Mouse (Mus musculus): ENCODE measurements around the gene Rab4a. TPM values are rescaled to one million over a fixed set of nuclear protein-coding genes. Genes with fewer than 3 reads are reported as not detected.
A peak's percentile ranks its signal among the peaks of the same experiment; 100 is the strongest.

The Rab4a gene
- polyA plus RNA-seq, 1 experiment = not detected

DNA sequence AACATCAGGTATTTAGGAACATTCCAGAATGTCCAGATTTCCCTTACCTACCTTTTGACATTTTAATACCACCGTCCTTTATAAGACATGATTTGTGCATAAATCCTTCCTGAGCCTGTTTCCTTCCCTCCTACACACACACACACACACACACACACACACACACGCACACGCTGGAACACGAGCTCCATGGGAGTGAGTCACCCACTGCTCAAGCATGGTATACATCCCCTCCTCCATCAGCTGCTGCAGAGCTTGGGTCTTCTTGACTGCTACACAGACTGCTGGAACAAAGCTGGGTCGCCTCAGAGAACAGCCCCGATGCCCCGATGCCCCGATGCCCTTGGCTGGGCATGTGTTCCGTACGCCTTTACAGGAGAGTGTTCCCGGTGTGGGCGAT is 40.7 kb downstream of the Rab4a start:
- TF ChIP-seq POLR2A (IDR thresholded peaks at IDR 0.05; ENCODE audit: insufficient read depth, low read depth, low read length) (no peak), CTCF (IDR thresholded peaks at IDR 0.05; ENCODE audit: insufficient read depth, low read depth, low read length) (no peak)
- WGBS = 45% methylated on average over 12 of the region's 12 CpGs
- H3K4me1 ChIP-seq (ENCODE audit: control insufficient read depth, insufficient read depth, low read length) = peaks cover 51% of the 10 kb centered on the region
- H3K4me3 ChIP-seq (ENCODE audit: insufficient read depth, low read depth, low read length) = peak overlapping the region; percentile 28
- H3K27ac ChIP-seq (ENCODE audit: insufficient read depth, low read depth, low read length) = peak overlapping the region; percentile 93

DNA sequence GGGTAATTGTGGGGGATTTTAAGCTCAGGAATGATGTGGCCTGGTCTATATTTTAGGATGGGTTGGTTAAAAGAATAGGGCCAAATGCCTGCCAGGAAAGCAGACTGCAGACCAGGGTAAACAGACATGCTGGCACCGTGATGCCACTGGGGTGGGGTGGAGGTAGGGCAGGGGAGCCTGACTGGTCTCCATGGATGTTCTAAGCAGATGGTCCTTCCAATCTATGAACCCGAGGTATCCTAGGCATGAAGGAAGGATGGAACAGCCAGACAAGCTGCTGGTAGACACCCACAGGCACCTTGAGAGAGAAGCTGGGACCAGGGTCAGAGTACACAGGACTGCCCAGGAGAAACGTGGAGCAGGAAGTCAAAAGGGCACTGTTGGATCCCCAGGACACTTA is 41.8 kb downstream of the Rab4a start:
- TF ChIP-seq CTCF (IDR thresholded peaks at IDR 0.05; ENCODE audit: insufficient read depth, low read depth, low read length) = no peak
- TF ChIP-seq POLR2A (IDR thresholded peaks at IDR 0.05; ENCODE audit: insufficient read depth, low read depth, low read length) = no peak
- H3K27ac ChIP-seq (ENCODE audit: insufficient read depth, low read depth, low read length) = peak overlapping the region; percentile 93
- H3K4me1 ChIP-seq (ENCODE audit: control insufficient read depth, insufficient read depth, low read length) = peaks cover 47% of the 10 kb centered on the region
- no peak overlapping the region for H3K4me3 ChIP-seq (ENCODE audit: insufficient read depth, low read depth, low read length)
- 29% methylated on average over 3 of the region's 3 CpGs for WGBS

DNA sequence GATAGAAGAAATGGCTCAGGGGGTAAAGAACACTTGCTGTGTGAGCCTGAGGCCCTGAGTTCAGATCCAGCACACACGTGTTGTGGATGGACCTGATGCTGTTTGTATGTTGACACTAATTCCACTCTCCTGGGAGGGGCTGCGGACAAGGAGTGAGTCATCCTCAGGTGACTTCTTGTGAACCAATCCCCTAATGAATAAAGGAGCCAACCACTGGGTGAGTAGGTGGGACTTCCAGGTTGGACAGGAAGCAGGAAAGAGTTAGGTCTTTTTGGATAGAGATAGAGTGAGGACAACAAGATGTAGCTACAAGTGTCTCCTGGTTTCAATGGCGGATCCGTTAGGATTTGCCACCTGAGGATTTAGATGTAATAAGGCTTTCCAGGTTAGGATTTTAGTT is 43.6 kb downstream of the Rab4a start:
- no peak overlapping the region for H3K4me3 ChIP-seq (ENCODE audit: insufficient read depth, low read depth, low read length)
- TF ChIP-seq POLR2A (IDR thresholded peaks at IDR 0.05; ENCODE audit: insufficient read depth, low read depth, low read length) = no peak
- TF ChIP-seq CTCF (IDR thresholded peaks at IDR 0.05; ENCODE audit: insufficient read depth, low read depth, low read length) = no peak
- 50% methylated on average over 4 of the region's 4 CpGs for WGBS

DNA sequence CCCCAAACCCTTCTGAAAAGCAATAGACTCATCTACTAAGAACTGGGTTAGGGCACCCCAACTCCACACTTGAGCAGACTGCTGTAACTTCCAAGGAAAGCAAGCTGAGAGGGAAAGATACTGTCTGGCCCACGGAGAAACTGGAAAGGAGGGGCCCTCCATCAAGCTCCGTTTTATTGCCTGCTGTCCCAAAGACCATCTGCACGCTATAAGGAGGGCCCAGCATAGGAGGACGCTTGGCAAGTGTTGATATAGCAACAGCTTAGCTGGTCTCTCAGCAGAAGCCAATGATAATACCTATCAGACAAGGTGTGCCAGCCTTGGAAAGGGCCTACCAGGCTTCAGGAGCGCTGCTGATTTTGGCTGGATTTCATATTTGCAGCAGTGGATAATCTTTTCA is 45.8 kb downstream of the Rab4a start:
- WGBS = 46% methylated on average over 5 of the region's 5 CpGs
- TF ChIP-seq CTCF (IDR thresholded peaks at IDR 0.05; ENCODE audit: insufficient read depth, low read depth, low read length) = no peak
- TF ChIP-seq POLR2A (IDR thresholded peaks at IDR 0.05; ENCODE audit: insufficient read depth, low read depth, low read length) = no peak
- Histone ChIP-seq H3K4me3 (ENCODE audit: insufficient read depth, low read depth, low read length) (no peak overlapping the region), H3K4me1 (ENCODE audit: control insufficient read depth, insufficient read depth, low read length) (peaks cover 41% of the 10 kb centered on the region), H3K27ac (ENCODE audit: insufficient read depth, low read depth, low read length) (no peak overlapping the region)

More for the DNA sequence above, 43.6 kb downstream of the Rab4a start:
- Histone ChIP-seq H3K27ac (ENCODE audit: insufficient read depth, low read depth, low read length) (peak overlapping the region; percentile 85), H3K4me1 (ENCODE audit: control insufficient read depth, insufficient read depth, low read length) (peaks cover 49% of the 10 kb centered on the region)

DNA sequence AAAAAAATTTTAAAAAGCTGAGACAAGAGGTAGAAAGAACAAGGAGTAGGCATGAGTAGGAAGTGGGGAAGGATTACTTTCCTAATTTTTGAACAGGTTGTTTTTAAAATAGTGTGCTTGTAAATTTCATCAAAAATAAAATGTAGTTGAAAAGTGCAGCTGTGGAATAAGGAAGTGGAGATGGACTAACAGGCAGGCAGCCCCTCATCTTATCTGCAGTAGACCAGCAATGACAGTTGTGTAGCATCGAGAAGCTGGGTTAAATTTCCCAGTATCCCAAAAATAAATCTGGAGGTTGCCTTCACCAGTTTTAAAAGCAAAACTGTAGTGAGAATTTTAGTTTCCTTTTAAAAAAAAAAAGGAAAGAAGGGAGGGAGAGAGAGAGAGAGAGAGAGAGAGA is 48.5 kb downstream of the Rab4a start:
- no peak for TF ChIP-seq POLR2A (IDR thresholded peaks at IDR 0.05; ENCODE audit: insufficient read depth, low read depth, low read length)
- TF ChIP-seq CTCF (IDR thresholded peaks at IDR 0.05; ENCODE audit: insufficient read depth, low read depth, low read length) = no peak
- peaks cover 22% of the 10 kb centered on the region for H3K4me1 ChIP-seq (ENCODE audit: control insufficient read depth, insufficient read depth, low read length)
- WGBS = 39% methylated on average over 1 of the region's 1 CpGs
- no peak overlapping the region for H3K4me3 ChIP-seq (ENCODE audit: insufficient read depth, low read depth, low read length)
- no peak overlapping the region for H3K27ac ChIP-seq (ENCODE audit: insufficient read depth, low read depth, low read length)

DNA sequence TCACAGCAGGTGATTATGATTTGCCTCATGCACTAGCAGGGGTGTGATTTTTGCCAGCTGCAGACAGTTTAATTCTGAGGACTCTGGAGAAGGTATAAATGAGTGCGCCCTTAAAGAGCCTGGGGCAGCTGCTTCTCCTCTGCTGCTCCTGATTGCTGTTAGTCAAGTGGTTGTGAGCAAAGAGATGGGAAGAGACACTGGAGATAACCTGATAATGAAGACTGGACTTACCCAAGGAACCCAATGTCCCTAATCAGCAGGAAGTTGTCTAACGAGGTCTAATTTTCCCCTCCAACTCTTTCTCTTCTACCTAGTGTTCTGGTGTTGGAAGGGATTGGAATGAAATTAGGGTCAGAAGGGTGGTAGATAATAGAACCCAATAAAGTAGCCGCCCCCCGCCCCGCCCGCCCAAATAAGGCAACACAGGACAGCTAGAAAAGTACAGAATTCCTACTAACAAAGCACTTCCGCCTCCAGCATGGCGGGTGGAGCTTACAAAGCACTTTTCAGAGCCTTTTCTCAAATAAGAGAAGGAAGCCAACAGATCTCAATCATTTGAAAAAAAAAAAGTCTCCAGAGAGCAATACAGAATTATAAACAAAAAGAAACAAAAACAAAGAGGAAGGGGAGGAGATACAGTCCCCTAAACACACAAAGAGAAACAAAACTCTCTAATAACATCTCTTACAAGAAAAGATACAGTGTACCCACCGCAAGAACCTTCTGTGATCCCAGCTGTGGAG is 49.1 kb downstream of the Rab4a start:
- Histone ChIP-seq H3K27ac (ENCODE audit: insufficient read depth, low read depth, low read length) (no peak overlapping the region), H3K4me3 (ENCODE audit: insufficient read depth, low read depth, low read length) (no peak overlapping the region), H3K4me1 (ENCODE audit: control insufficient read depth, insufficient read depth, low read length) (peaks cover 18% of the 10 kb centered on the region)
- TF ChIP-seq CTCF (IDR thresholded peaks at IDR 0.05; ENCODE audit: insufficient read depth, low read depth, low read length) (no peak), POLR2A (IDR thresholded peaks at IDR 0.05; ENCODE audit: insufficient read depth, low read depth, low read length) (no peak)
- WGBS = 62% methylated on average over 9 of the region's 9 CpGs

DNA sequence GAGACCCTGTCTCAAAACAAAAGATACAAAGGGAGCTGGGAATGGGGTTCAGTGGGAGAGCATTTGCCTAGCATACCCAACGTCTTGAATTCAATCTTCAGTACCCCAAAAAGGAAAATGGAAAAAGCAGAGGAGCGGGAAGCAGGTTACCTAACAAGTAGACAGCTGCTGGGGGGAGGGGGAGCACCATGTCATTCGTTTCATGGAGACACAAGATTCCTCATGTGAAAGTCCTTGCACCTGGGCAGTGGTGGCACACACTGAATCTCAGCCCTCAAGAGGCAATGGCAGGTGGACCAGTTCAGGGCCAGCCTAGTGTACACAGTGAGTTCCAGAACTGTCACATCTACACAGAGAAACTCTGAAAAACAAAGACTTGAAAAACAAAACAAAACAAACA is 51.6 kb downstream of the Rab4a start:
- Histone ChIP-seq H3K4me1 (ENCODE audit: control insufficient read depth, insufficient read depth, low read length) (peaks cover 8% of the 10 kb centered on the region), H3K27ac (ENCODE audit: insufficient read depth, low read depth, low read length) (peak overlapping the region; percentile 75), H3K4me3 (ENCODE audit: insufficient read depth, low read depth, low read length) (peak overlapping the region; percentile 81)
- WGBS = 28% methylated on average over 3 of the region's 3 CpGs
- TF ChIP-seq POLR2A (IDR thresholded peaks at IDR 0.05; ENCODE audit: insufficient read depth, low read depth, low read length) = no peak
- no peak for TF ChIP-seq CTCF (IDR thresholded peaks at IDR 0.05; ENCODE audit: insufficient read depth, low read depth, low read length)

DNA sequence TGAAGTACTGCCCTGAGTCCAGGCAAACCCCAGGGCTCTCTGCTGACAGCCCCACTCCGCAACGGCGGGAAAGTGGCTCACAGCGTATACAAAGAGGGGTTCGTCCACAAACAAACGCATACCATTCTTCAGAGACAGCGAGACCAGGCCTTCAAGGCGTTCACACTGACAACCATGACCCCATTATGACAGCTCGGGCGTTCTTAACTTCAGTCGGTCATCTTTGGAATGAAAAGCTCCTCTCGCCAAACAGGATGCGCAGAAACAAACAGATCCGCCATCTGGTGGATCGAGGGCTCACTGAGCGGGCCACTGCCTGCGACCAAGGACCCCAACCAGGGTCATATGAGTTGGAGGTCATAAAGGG is 52.8 kb downstream of the Rab4a start:
- H3K4me3 ChIP-seq (ENCODE audit: insufficient read depth, low read depth, low read length) = peak overlapping the region; percentile 81
- WGBS = under 1% methylated on average over 17 of the region's 17 CpGs

DNA sequence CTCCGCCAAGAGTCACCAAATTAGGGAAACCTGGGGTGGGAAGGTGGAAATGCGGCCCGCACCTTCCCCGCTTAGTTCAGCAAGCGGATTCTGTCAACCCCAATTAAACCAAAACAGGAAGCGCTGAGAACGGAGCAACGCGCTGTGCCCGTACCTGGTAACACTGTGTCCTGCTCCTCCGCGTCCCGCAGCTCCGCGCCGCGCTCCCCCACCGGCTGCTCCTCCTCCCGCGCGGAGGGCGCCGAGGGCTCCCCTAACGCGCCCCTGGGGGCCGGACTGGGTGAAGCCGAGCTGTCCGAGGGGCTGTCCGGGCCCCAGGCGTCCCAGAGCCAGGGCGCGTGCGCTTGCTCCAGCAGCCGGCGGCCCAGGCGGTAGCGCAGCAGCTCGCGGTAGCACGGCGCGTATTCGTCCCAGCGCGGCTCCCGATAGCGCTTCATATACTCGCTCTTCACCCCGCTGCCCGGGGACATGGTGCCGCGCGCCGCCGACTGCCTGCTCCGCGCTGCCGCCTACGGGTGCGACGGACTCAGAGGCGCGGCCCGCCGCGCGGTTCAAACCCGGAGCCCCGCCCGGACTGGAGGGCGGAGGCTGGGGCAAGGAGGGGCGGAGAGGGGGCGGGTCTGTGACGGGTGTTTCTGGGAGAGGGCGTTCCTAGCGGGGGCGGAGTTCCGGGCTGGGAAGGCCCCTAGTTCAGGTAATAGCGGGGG is 53.3 kb downstream of the Rab4a start:
- WGBS = under 1% methylated on average over 79 of the region's 79 CpGs

More for the DNA sequence above, 52.8 kb downstream of the Rab4a start:
- TF ChIP-seq POLR2A (IDR thresholded peaks at IDR 0.05; ENCODE audit: insufficient read depth, low read depth, low read length) (no peak), CTCF (IDR thresholded peaks at IDR 0.05; ENCODE audit: insufficient read depth, low read depth, low read length) (no peak)
- H3K4me1 ChIP-seq (ENCODE audit: control insufficient read depth, insufficient read depth, low read length) = peaks cover 17% of the 10 kb centered on the region
- H3K27ac ChIP-seq (ENCODE audit: insufficient read depth, low read depth, low read length) = peak overlapping the region; percentile 75

More for the DNA sequence above, 53.3 kb downstream of the Rab4a start:
- Histone ChIP-seq H3K27ac (ENCODE audit: insufficient read depth, low read depth, low read length) (peak overlapping the region; percentile 99), H3K4me3 (ENCODE audit: insufficient read depth, low read depth, low read length) (peak overlapping the region; percentile 81), H3K4me1 (ENCODE audit: control insufficient read depth, insufficient read depth, low read length) (peaks cover 15% of the 10 kb centered on the region)
- TF ChIP-seq CTCF (IDR thresholded peaks at IDR 0.05; ENCODE audit: insufficient read depth, low read depth, low read length) = no peak
- TF ChIP-seq POLR2A (IDR thresholded peaks at IDR 0.05; ENCODE audit: insufficient read depth, low read depth, low read length) = 0 out of 2 replicates have a peak, but pooled peaks have one; percentile 45

Data from olfactory bulb, adult 2 months (tissue).